Mouse (Mus musculus): Measurements from ENCODE around the gene Olfr53. TPM values are rescaled to one million over a fixed set of nuclear protein-coding genes. Genes with fewer than 3 reads are reported as not detected.
A peak's percentile ranks its signal among the peaks of the same experiment; 100 is the strongest.
"Not testable (repeated sequence)": the region's sequence is repeated elsewhere in the genome, so short reads cannot be mapped to it uniquely, and the experiment has no call there.

The Olfr53 gene
- total RNA-seq, 1 experiment, result not detected

- Histone ChIP-seq H3K4me3 (ENCODE audit: insufficient read depth in 1 of 2, low read depth in 1 of 2, low read length in 2 of 2, poor library complexity in 1 of 2, severe bottlenecking in 1 of 2) (peak overlapping the region; percentile 52 to 60; a peak in 2 of 4 replicates), H3K4me1 (ENCODE audit: control insufficient read depth in 2 of 2, insufficient read depth in 2 of 2, low read length in 2 of 2, poor library complexity in 1 of 2) (peaks cover 7 to 11% of the 10 kb centered on the region in 2 experiments; a peak in 2 of 4 replicates), H3K36me3 (ENCODE audit: control insufficient read depth, insufficient read depth, low read length, poor library complexity, severe bottlenecking) (no peaks in the 10 kb centered on the region), H3K9ac (ENCODE audit: insufficient read depth, low read depth, low read length, poor library complexity, severe bottlenecking) (0 out of 2 replicates have a peak overlapping the region, but pooled peaks have one; percentile 31), H3K27ac (ENCODE audit: insufficient read depth, low read depth, low read length, poor library complexity, severe bottlenecking) (no peak overlapping the region), H3K9me3 (ENCODE audit: control insufficient read depth, insufficient read depth, low read depth, low read length) (no peaks in the 10 kb centered on the region; the same call in 1 of the 2 replicates)
- in situ Hi-C loops (cut with MboI; ENCODE audit: low sequenced_read_pairs in 2 of 2, unreplicated experiment in 2 of 2), result no loop called here
- TF ChIP-seq MAFK (IDR thresholded peaks at IDR 0.05; ENCODE audit: insufficient read depth, low read depth, low read length), result no peak
- DNase-seq (ENCODE audit: low read depth, low spot score), result no peak
Observed at GRCm38 (mm10) chr7:140675863-140676262, 29.6 kb downstream of the Olfr53 start.

DNA sequence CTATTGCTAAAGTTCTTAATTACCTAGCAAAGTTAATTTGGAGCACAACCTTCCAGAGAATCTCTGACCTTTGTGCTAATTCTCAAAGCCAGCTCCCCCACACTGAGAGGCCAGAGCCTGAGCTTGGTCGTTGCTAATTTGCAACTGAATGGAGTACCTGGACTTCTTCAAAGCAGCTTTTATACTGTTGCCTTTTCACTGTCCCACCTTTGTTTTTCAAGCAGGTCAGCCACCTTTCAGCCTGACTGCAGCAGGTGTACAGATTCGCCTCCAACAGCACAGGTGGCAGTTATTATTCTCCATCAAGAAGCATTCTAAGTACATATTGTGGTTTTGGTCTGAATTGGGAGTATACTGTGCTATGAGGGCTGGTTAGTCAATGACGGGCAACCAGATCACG is 33.3 kb downstream of the Olfr53 start:
- H3K9ac ChIP-seq (ENCODE audit: insufficient read depth, low read depth, low read length, poor library complexity, severe bottlenecking); H3K36me3 ChIP-seq (ENCODE audit: control insufficient read depth, insufficient read depth, low read length, poor library complexity, severe bottlenecking); H3K9me3 ChIP-seq (ENCODE audit: control insufficient read depth, insufficient read depth, low read depth, low read length); DNase-seq (ENCODE audit: low read depth, low spot score); H3K27ac ChIP-seq (ENCODE audit: insufficient read depth, low read depth, low read length, poor library complexity, severe bottlenecking); H3K4me1 ChIP-seq (ENCODE audit: control insufficient read depth in 2 of 2, insufficient read depth in 2 of 2, low read length in 2 of 2, poor library complexity in 1 of 2); in situ Hi-C loops (cut with MboI; ENCODE audit: low sequenced_read_pairs in 2 of 2, unreplicated experiment in 2 of 2); H3K4me3 ChIP-seq (ENCODE audit: insufficient read depth in 1 of 2, low read depth in 1 of 2, low read length in 2 of 2, poor library complexity in 1 of 2, severe bottlenecking in 1 of 2): not testable (repeated sequence)

GRCm38 (mm10) chr7:140681651-140682050 is 35.4 kb downstream of the Olfr53 start, which contains the start of gene Olfr45:
Gene Olfr45, plus strand, starts transcription at chr7:140681951.
- Histone ChIP-seq H3K36me3 (ENCODE audit: control insufficient read depth, insufficient read depth, low read length, poor library complexity, severe bottlenecking) (no peaks in the 10 kb centered on the region), H3K9ac (ENCODE audit: insufficient read depth, low read depth, low read length, poor library complexity, severe bottlenecking) (no peak within 1 kb of the TSS), H3K27ac (ENCODE audit: insufficient read depth, low read depth, low read length, poor library complexity, severe bottlenecking) (no peak within 1 kb of the TSS), H3K9me3 (ENCODE audit: control insufficient read depth, insufficient read depth, low read depth, low read length) (no peaks in the 10 kb centered on the region; the same call in 1 of the 2 replicates), H3K4me3 (ENCODE audit: insufficient read depth in 1 of 2, low read depth in 1 of 2, low read length in 2 of 2, poor library complexity in 1 of 2, severe bottlenecking in 1 of 2) (no peak within 1 kb of the TSS), H3K4me1 (ENCODE audit: control insufficient read depth in 2 of 2, insufficient read depth in 2 of 2, low read length in 2 of 2, poor library complexity in 1 of 2) (0 out of 4 replicates have a peak, but pooled peaks cover 0 to 1% of the 10 kb centered on the region in 2 experiments)
- TF ChIP-seq CHD2 (IDR thresholded peaks at IDR 0.05; ENCODE audit: low read depth, low read length) (no peak), ZNF384 (IDR thresholded peaks at IDR 0.05; ENCODE audit: low read depth, low read length) (no peak), MAFK (IDR thresholded peaks at IDR 0.05; ENCODE audit: insufficient read depth, low read depth, low read length) (no peak), ZC3H11A (IDR thresholded peaks at IDR 0.05; ENCODE audit: borderline replicate concordance, low read depth, low read length) (no peak), HCFC1 (IDR thresholded peaks at IDR 0.05; ENCODE audit: borderline replicate concordance, insufficient read depth, low read length) (no peak)
- DNase-seq (ENCODE audit: low read depth, low spot score), result no peak
- in situ Hi-C loops (cut with MboI; ENCODE audit: low sequenced_read_pairs in 2 of 2, unreplicated experiment in 2 of 2), result no loop called here

DNA sequence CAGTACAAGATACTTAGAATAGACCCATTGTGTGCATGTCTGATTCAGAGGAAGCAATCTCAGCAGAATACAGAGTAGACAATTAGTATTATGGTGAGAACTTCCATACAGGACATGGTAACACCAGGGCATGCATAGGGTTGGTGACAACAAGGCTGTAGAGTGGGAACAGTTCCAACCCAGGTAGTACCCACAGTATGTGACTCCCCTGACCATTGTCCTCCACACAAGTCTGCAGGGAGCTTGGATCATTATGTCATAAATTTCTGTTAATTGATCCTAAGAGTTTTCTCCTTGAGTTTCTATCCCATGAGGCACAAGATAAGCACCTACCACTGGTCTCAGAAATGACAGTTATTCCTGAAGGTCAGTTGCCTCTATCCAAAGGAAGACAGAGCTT is 50.7 kb downstream of the Olfr53 start, which contains the start of gene Olfr541:
TSS of gene Olfr541 (plus strand) at position 301 of the 400 bp plus-strand sequence.
- Histone ChIP-seq H3K9ac (ENCODE audit: insufficient read depth, low read depth, low read length, poor library complexity, severe bottlenecking) (no peak within 1 kb of the TSS), H3K27ac (ENCODE audit: insufficient read depth, low read depth, low read length, poor library complexity, severe bottlenecking) (no peak within 1 kb of the TSS), H3K36me3 (ENCODE audit: control insufficient read depth, insufficient read depth, low read length, poor library complexity, severe bottlenecking) (no peaks in the 10 kb centered on the region), H3K4me3 (ENCODE audit: insufficient read depth in 1 of 2, low read depth in 1 of 2, low read length in 2 of 2, poor library complexity in 1 of 2, severe bottlenecking in 1 of 2) (no peak within 1 kb of the TSS), H3K4me1 (ENCODE audit: control insufficient read depth in 2 of 2, insufficient read depth in 2 of 2, low read length in 2 of 2, poor library complexity in 1 of 2) (no peaks in the 10 kb centered on the region), H3K9me3 (ENCODE audit: control insufficient read depth, insufficient read depth, low read depth, low read length) (no peaks in the 10 kb centered on the region)
- in situ Hi-C loops (cut with MboI; ENCODE audit: low sequenced_read_pairs in 2 of 2, unreplicated experiment in 2 of 2), result no loop called here
- TF ChIP-seq HCFC1 (IDR thresholded peaks at IDR 0.05; ENCODE audit: borderline replicate concordance, insufficient read depth, low read length), result no peak
- no peak for TF ChIP-seq MAFK (IDR thresholded peaks at IDR 0.05; ENCODE audit: insufficient read depth, low read depth, low read length)
- TF ChIP-seq ZNF384 (IDR thresholded peaks at IDR 0.05; ENCODE audit: low read depth, low read length), result no peak
- no peak for TF ChIP-seq CHD2 (IDR thresholded peaks at IDR 0.05; ENCODE audit: low read depth, low read length)
- TF ChIP-seq ZC3H11A (IDR thresholded peaks at IDR 0.05; ENCODE audit: borderline replicate concordance, low read depth, low read length), result no peak
- no peak for DNase-seq (ENCODE audit: low read depth, low spot score)

Other genes with a start within 250 kb of the Olfr53 start
- gene Olfr531, start 243.5 kb upstream of the Olfr53 start, total RNA-seq (2012; rRNA removed), result not detected in 2 replicates
- not detected in 2 replicates for gene Olfr532, start 224.8 kb upstream of the Olfr53 start, total RNA-seq (2012; rRNA removed)
- gene Olfr533, start 183.1 kb upstream of the Olfr53 start, total RNA-seq (2012; rRNA removed), result not detected in 2 replicates
- gene Olfr535, start 162.2 kb upstream of the Olfr53 start, total RNA-seq (2012; rRNA removed), result not detected in 2 replicates
- not detected in 2 replicates for gene Olfr536, start 139.1 kb upstream of the Olfr53 start, total RNA-seq (2012; rRNA removed)
- not detected in 2 replicates for gene Olfr538, start 78.6 kb upstream of the Olfr53 start, total RNA-seq (2012; rRNA removed)
- 0.32 and 0.36 TPM in 2 replicates for gene Olfr46, start 45.2 kb upstream of the Olfr53 start, total RNA-seq (2012; rRNA removed)
- not detected in 2 replicates for gene Olfr61, start 17.5 kb upstream of the Olfr53 start, total RNA-seq (2012; rRNA removed)
- 0.40 and 0.53 TPM in 2 replicates for gene Olfr539, start 13.5 kb downstream of the Olfr53 start, total RNA-seq (2012; rRNA removed)
- not detected in 2 replicates for gene Olfr45, start 35.5 kb downstream of the Olfr53 start, total RNA-seq (2012; rRNA removed)
- gene Olfr541, start 50.8 kb downstream of the Olfr53 start, total RNA-seq (2012; rRNA removed), result not detected in 2 replicates
- not detected in 2 replicates for gene Cyp2e1, start 117.3 kb downstream of the Olfr53 start, total RNA-seq (2012; rRNA removed)
- gene Syce1, start 141.4 kb downstream of the Olfr53 start, total RNA-seq (2012; rRNA removed), result 12.2 and 21.6 TPM in 2 replicates
- 12.0 and 13.6 TPM in 2 replicates for gene Zfp941, start 175.7 kb downstream of the Olfr53 start, total RNA-seq (2012; rRNA removed)
- 19.5 and 32.1 TPM in 2 replicates for gene Urah, start 188.6 kb downstream of the Olfr53 start, total RNA-seq (2012; rRNA removed)
- gene Scgb1c1, start 199.1 kb downstream of the Olfr53 start, total RNA-seq (2012; rRNA removed), result not detected in 2 replicates
- gene Odf3, start 201.4 kb downstream of the Olfr53 start, total RNA-seq (2012; rRNA removed), result 0.16 TPM in 1 of 2 replicates, not detected in the other
- gene Gm45785, start 209.9 kb downstream of the Olfr53 start, total RNA-seq (2012; rRNA removed), result 0.89 and 1.6 TPM in 2 replicates
- 60.5 and 90.0 TPM in 2 replicates for gene Ric8a, start 210.5 kb downstream of the Olfr53 start, total RNA-seq (2012; rRNA removed)
- 21.6 and 31.5 TPM in 2 replicates for gene Bet1l, start 211.1 kb downstream of the Olfr53 start, total RNA-seq (2012; rRNA removed)
- 164 and 199 TPM in 2 replicates for gene Psmd13, start 235.5 kb downstream of the Olfr53 start, total RNA-seq (2012; rRNA removed)
- gene Sirt3, start 235.9 kb downstream of the Olfr53 start, total RNA-seq (2012; rRNA removed), result 18.2 and 26.3 TPM in 2 replicates